Mouse (Mus musculus) thymus, adult 2 months (tissue): ENCODE measurements around the gene Nxf2. TPM values are rescaled to one million over a fixed set of nuclear protein-coding genes. Genes with fewer than 3 reads are reported as not detected.

Source experiments
- DNase-seq: peaks from one replicate; pipeline ENCODE4 v3.0.0; 2021
- H3K27ac ChIP-seq: fragments of 200-500 bp; 2 replicates; pipeline ENCODE4 v1.5.1; 2012; ENCODE audit warnings: low read length, control low read depth; ENCODE audit not compliant: control insufficient read depth, insufficient read depth
- H3K27me3 ChIP-seq: fragments of 200-500 bp; 2 replicates; pipeline ENCODE4 v1.6.1; 2012; ENCODE audit warnings: mild to moderate bottlenecking, low read length, moderate library complexity, mixed read lengths; ENCODE audit not compliant: control insufficient read depth, insufficient read depth
- H3K36me3 ChIP-seq: fragments of 200-500 bp; 2 replicates; pipeline ENCODE4 v1.6.1; 2012; ENCODE audit warnings: mild to moderate bottlenecking, low read length, moderate library complexity; ENCODE audit not compliant: control insufficient read depth, insufficient read depth
- H3K4me1 ChIP-seq: fragments of 200-500 bp; replicated peaks from 2 replicates; pipeline ENCODE4 v1.6.1; 2012; ENCODE audit warnings: low read length; ENCODE audit not compliant: control insufficient read depth, insufficient read depth
- H3K4me3 ChIP-seq: fragments of 200-500 bp; 2 replicates; pipeline ENCODE4 v1.5.1; 2012; ENCODE audit warnings: mild to moderate bottlenecking, low read length, control low read depth, moderate library complexity; ENCODE audit not compliant: control insufficient read depth, insufficient read depth
- CTCF ChIP-seq: fragments of 200-500 bp; IDR thresholded peaks from 2 replicates; pipeline ENCODE4 v1.5.1; 2012; ENCODE audit warnings: mild to moderate bottlenecking, control low read depth, low read length, moderate library complexity, borderline replicate concordance; ENCODE audit not compliant: control insufficient read depth, poor library complexity, insufficient read depth; ENCODE audit errors: extremely low read depth
- POLR2A ChIP-seq: fragments of 200-500 bp; IDR thresholded peaks from 2 replicates; pipeline ENCODE4 v1.6.1; 2012; ENCODE audit warnings: mild to moderate bottlenecking, low read length, control low read depth, moderate library complexity; ENCODE audit not compliant: control insufficient read depth, poor library complexity, insufficient read depth; ENCODE audit errors: extremely low read depth
- WGBS: fragments of 180-500 bp; shearing (Covaris S2); methylation state at CpG from one replicate; pipeline ENCODE4 v1.1.7; 2018; 5-methylcytosine and 5-hydroxymethylcytosine counted together
- polyA plus RNA-seq: library from polyadenylated mRNA; depleted of rRNA; stranded (reverse); fragments of >200 nt; gene quantifications from 2 replicates; pipeline ENCODE4 v1.2.3, GENCODE M21; 2012; rRNA removed

Gene Nxf2
- polyA plus RNA-seq, 1 experiment = 0.11 TPM

DNA sequence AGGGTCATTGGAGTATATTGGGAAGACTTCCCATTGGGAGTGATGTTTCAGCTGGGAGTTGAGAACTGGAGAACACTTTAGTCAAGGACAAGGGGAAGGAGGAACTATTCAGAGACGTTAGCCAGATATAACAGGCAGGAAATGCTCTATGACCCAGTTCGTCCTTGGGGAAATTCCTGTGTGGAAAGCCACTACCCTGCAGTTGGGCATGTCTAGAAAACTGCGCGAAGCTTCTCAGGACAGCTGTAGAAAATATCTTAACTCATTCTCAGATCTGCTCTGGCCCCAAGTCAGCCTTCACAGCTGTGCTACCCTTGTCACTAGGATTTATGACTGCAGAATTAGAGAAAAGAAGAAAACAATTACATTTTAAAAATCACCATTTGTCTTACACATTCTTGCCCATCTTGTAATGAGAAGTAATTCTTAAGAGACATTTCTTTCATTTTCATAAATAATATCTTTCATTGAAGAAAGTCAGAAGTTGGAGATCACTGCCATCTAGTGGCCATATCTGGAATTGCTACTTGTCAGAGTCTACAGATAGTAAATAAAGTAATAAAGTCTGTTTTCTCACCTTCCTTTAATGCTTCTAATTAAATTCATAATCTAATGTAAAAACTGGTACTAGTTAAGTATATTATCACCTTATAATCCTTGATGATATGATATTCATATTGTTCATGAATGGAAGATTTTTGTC, 51.2 kb downstream of the Nxf2 start:
- DNase-seq = peak; percentile 12
- WGBS = 50% methylated on average over 4 of the region's 4 CpGs
- Histone ChIP-seq H3K27ac (no peak overlapping the region), H3K27me3 (no peaks in the 10 kb centered on the region), H3K4me3 (no peak overlapping the region), H3K36me3 (no peaks in the 10 kb centered on the region), H3K4me1 (no peaks in the 10 kb centered on the region)
- TF ChIP-seq CTCF (no peak), POLR2A (no peak)

DNA sequence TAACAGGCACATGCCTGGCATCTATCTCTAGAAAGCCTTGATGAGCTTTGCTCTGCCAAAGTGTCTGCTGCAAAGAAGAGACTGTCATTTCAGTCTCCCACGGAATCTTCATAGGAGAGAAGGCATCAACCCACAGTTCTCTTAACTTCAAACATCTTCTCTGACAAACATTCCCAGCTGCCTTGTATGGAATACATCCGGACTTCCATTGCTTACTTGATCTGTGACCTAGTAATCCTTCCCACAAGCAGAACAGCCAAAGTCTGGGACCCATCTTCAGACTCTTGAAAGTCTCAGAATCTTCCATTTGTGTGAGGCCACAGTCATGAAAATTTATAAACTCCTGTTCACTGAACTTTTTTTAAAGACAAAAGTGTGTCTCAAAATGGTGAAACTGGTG, 51.7 kb downstream of the Nxf2 start:
- no peak for DNase-seq
- no peak overlapping the region for H3K27ac ChIP-seq
- no peaks in the 10 kb centered on the region for H3K4me1 ChIP-seq
- 82% methylated on average over 2 of the region's 2 CpGs for WGBS
- H3K4me3 ChIP-seq = no peak overlapping the region
- H3K27me3 ChIP-seq = no peaks in the 10 kb centered on the region
- no peak for TF ChIP-seq POLR2A
- no peak for TF ChIP-seq CTCF
- no peaks in the 10 kb centered on the region for H3K36me3 ChIP-seq

DNA sequence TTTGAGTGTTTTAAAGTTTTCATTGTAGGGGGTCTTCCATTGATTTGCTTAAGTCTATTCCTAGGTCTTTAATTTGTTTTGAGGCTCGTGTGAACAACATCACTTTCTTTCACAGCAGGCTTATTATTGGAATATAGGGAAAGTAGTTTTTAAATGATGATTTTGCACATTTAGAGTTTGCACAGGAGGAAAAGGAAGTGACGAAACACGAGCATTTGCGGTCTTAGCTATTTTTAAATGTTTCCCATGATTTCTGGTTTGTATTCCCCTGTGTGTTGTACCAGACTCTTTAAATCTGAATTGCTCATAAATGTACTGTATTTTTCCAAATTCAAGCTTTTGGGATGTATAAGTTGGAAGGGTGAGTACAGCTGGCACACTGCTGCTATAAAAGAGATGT, 54.2 kb downstream of the Nxf2 start:
- no peak overlapping the region for H3K27ac ChIP-seq
- TF ChIP-seq CTCF (no peak), POLR2A (no peak)
- H3K4me1 ChIP-seq = no peaks in the 10 kb centered on the region
- no peaks in the 10 kb centered on the region for H3K36me3 ChIP-seq
- DNase-seq = no peak
- H3K4me3 ChIP-seq = no peak overlapping the region
- H3K27me3 ChIP-seq = no peaks in the 10 kb centered on the region
- WGBS = 11% methylated on average over 4 of the region's 4 CpGs

Other genes starting within 250 kb of the Nxf2 start
- gene Armcx1, start 246.8 kb downstream of the Nxf2 start, polyA plus RNA-seq = 2.8 TPM in 2 replicates
- gene Armcx6, start 213.3 kb downstream of the Nxf2 start, polyA plus RNA-seq = 3.4 and 4.0 TPM in 2 replicates
- gene Armcx3, start 208.2 kb downstream of the Nxf2 start, polyA plus RNA-seq = 3.8 and 5.8 TPM in 2 replicates
- 15.9 and 16.9 TPM in 2 replicates for gene Armcx2, start 155.5 kb downstream of the Nxf2 start, polyA plus RNA-seq
- 0.47 and 0.77 TPM in 2 replicates for gene Zmat1, start 44.5 kb upstream of the Nxf2 start, polyA plus RNA-seq
- not detected in 2 replicates for gene Gm15023, start 212.9 kb upstream of the Nxf2 start, polyA plus RNA-seq
- gene Tceal6, start 245.9 kb upstream of the Nxf2 start, polyA plus RNA-seq = not detected in 2 replicates